Mouse (Mus musculus): ENCODE results near the gene Fahd2a.

Gene Fahd2a

GRCm38 (mm10) chr2:127433487-127434295 is 10.7 kb downstream of the Fahd2a start:
- in situ Hi-C loops (cut with MboI, MseI) = loop anchor here (10.0 kb wide), 1 partner anchor 149 kb away; no protein-coding TSS in a partner anchor

- in situ Hi-C loops (cut with MboI, MseI) = loop anchor here (10.0 kb wide), 1 partner anchor 145 kb away; no protein-coding TSS in a partner anchor
These were observed 14.1 kb downstream of the Fahd2a start for GRCm38 (mm10) chr2:127430238-127430637.

GRCm38 (mm10) chr2:127424977-127425376 is 19.4 kb downstream of the Fahd2a start, which contains the start of gene Gpat2:
Gene Gpat2, plus strand, starts transcription at chr2:127425199.
- in situ Hi-C loops (cut with MboI, MseI) = no loop called here

- in situ Hi-C loops (cut with MboI, MseI) = no loop called here
These were observed 25.9 kb downstream of the Fahd2a start for GRCm38 (mm10) chr2:127418266-127418970.

- in situ Hi-C loops (cut with MboI, MseI) = no loop called here
These were observed 27.7 kb downstream of the Fahd2a start for GRCm38 (mm10) chr2:127416706-127417105.

- in situ Hi-C loops (cut with MboI, MseI) = no loop called here
These were observed 28.6 kb downstream of the Fahd2a start for GRCm38 (mm10) chr2:127415806-127416205.

- in situ Hi-C loops (cut with MboI, MseI) = no loop called here
These were observed 33.2 kb downstream of the Fahd2a start for GRCm38 (mm10) chr2:127411126-127411525.

- in situ Hi-C loops (cut with MboI, MseI) = no loop called here
These were observed 45.6 kb downstream of the Fahd2a start for GRCm38 (mm10) chr2:127398738-127399137.

GRCm38 (mm10) chr2:127394606-127395161 is 49.7 kb downstream of the Fahd2a start:
- in situ Hi-C loops (cut with MboI, MseI) = no loop called here

- in situ Hi-C loops (cut with MboI, MseI) = no loop called here
These were observed 53.0 kb downstream of the Fahd2a start for GRCm38 (mm10) chr2:127391323-127391722.

- in situ Hi-C loops (cut with MboI, MseI) = no loop called here
These were observed 53.5 kb downstream of the Fahd2a start for GRCm38 (mm10) chr2:127390846-127391245.

- in situ Hi-C loops (cut with MboI, MseI) = no loop called here
These were observed 54.0 kb downstream of the Fahd2a start for GRCm38 (mm10) chr2:127390352-127390751.

GRCm38 (mm10) chr2:127387521-127387920 is 56.8 kb downstream of the Fahd2a start:
- in situ Hi-C loops (cut with MboI, MseI) = no loop called here

All from T-helper 2 cell (primary cell).